Mouse (Mus musculus) ES-Bruce4 (cell line): ENCODE results near the gene Fgfr4. TPM values are rescaled to one million over a fixed set of nuclear protein-coding genes. Genes with fewer than 3 reads are reported as not detected.
A peak's percentile ranks its signal among the peaks of the same experiment; 100 is the strongest.
"Not testable (repeated sequence)": the region's sequence is repeated elsewhere in the genome, so short reads cannot be mapped to it uniquely, and the experiment has no call there.

Experiments
- H3K27ac ChIP-seq: 2 replicates; pipeline ENCODE4 v1.5.1; 2012; ENCODE audit warnings: low read length, inconsistent platforms; ENCODE audit not compliant: insufficient read depth
- H3K27me3 ChIP-seq: 2 replicates; pipeline ENCODE4 v1.6.1; 2012; ENCODE audit warnings: mild to moderate bottlenecking, low read length, inconsistent platforms; ENCODE audit not compliant: control insufficient read depth, poor library complexity, insufficient read depth, severe bottlenecking
- H3K36me3 ChIP-seq: 2 replicates; pipeline ENCODE4 v1.6.1; 2012; ENCODE audit warnings: inconsistent platforms, mild to moderate bottlenecking, low read length, moderate library complexity; ENCODE audit not compliant: control insufficient read depth, poor library complexity, insufficient read depth, severe bottlenecking
- H3K4me1 ChIP-seq: one replicate; pipeline ENCODE4 v1.8.1; 2011; ENCODE audit warnings: low read length; ENCODE audit not compliant: control insufficient read depth, insufficient read depth
- H3K4me3 ChIP-seq: 2 replicates; pipeline ENCODE4 v1.5.1; 2011; ENCODE audit warnings: low read depth, mild to moderate bottlenecking, low read length
- H3K9ac ChIP-seq: 2 replicates; pipeline ENCODE4 v1.6.1; 2012; ENCODE audit warnings: low read depth, mild to moderate bottlenecking, inconsistent platforms; ENCODE audit not compliant: poor library complexity, severe bottlenecking
- H3K9me3 ChIP-seq: replicated peaks from 2 replicates; pipeline ENCODE4 v1.6.1; 2012; ENCODE audit warnings: mild to moderate bottlenecking, low read length, inconsistent platforms; ENCODE audit not compliant: control insufficient read depth, poor library complexity, insufficient read depth, severe bottlenecking
- CTCF ChIP-seq: IDR thresholded peaks from one replicate; pipeline ENCODE4 v1.8.1; 2011; ENCODE audit warnings: low read depth, low read length
- EP300 ChIP-seq: IDR thresholded peaks from 2 replicates; pipeline ENCODE4 v1.6.1; 2011; ENCODE audit warnings: low read depth, low read length; ENCODE audit not compliant: insufficient read depth
- POLR2A ChIP-seq: IDR thresholded peaks from one replicate; pipeline ENCODE4 v1.8.1; 2011; ENCODE audit warnings: low read length; ENCODE audit not compliant: insufficient read depth
- polyA plus RNA-seq: library from polyadenylated mRNA; stranded (reverse); fragments of >200 nt; gene quantifications from 2 replicates; pipeline ENCODE4 v1.2.4, GENCODE M21; 2011; ENCODE audit warnings: low read depth; ENCODE audit not compliant: missing spikeins, insufficient read depth, insufficient read length

The Fgfr4 gene
- polyA plus RNA-seq, 1 experiment: 1.0 TPM

DNA sequence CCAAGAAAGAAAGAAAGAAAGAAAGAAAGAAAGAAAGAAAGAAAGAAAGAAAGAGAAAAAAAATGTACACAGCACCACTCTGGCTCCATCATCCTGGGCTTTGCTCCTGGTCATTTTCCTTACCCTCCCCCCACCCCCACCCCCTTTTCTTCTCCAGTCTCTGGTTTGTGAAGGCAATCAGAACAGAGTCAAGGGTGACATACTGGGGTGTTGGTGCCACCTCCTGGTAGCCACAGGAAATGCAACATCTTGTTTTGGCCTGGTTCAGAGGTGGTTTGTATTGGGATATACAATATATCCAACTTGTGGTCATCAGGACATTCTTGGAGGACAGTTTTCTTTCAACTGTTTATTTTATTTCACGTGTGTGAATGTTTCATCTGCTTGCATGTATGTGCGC, 26.1 kb downstream of the Fgfr4 start:
- Histone ChIP-seq H3K27me3 (no peaks in the 10 kb centered on the region), H3K27ac (no peak overlapping the region), H3K36me3 (no peaks in the 10 kb centered on the region), H3K9ac (peak overlapping the region; percentile 20; the same call in 1 of the 2 replicates), H3K4me3 (no peak overlapping the region), H3K4me1 (peaks cover 2% of the 10 kb centered on the region), H3K9me3 (no peaks in the 10 kb centered on the region)
- TF ChIP-seq CTCF: peak; percentile 46
- TF ChIP-seq EP300: no peak

DNA sequence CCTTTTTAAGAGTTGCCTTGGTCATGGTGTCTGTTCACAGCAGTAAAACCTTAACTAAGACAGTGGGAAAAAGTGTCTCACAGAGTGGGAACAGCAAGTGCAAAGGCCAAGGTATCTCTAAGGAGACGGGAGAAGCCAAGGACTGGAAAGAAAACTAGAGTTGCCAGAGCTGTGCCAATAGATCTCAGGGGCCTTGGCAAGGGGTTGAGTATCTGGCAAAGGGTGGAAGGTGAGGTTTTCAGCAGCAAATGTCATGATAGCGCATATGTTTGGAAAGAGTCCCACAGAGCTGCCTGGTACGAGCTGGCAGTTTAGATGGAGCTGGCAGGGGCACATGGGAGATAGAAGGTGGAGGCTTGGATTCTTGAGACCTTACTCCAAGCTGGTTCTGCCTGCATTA, 27.2 kb downstream of the Fgfr4 start:
- H3K4me1 ChIP-seq: peaks cover 2% of the 10 kb centered on the region
- no peak overlapping the region for H3K4me3 ChIP-seq
- H3K9ac ChIP-seq: no peak overlapping the region
- H3K9me3 ChIP-seq: no peaks in the 10 kb centered on the region
- no peak for TF ChIP-seq EP300
- no peak for TF ChIP-seq POLR2A
- no peak for TF ChIP-seq CTCF
- no peaks in the 10 kb centered on the region for H3K27me3 ChIP-seq
- H3K27ac ChIP-seq: no peak overlapping the region
- no peaks in the 10 kb centered on the region for H3K36me3 ChIP-seq

- H3K36me3 ChIP-seq: no peaks in the 10 kb centered on the region
- peak overlapping the region; percentile 83 for H3K4me3 ChIP-seq
- H3K9ac ChIP-seq: peak overlapping the region; percentile 49
- TF ChIP-seq EP300 (no peak), CTCF (no peak), POLR2A (no peak)
- H3K27ac ChIP-seq: peak overlapping the region; percentile 86
- no peaks in the 10 kb centered on the region for H3K9me3 ChIP-seq
- peaks cover 2% of the 10 kb centered on the region for H3K4me1 ChIP-seq
- H3K27me3 ChIP-seq: no peaks in the 10 kb centered on the region
These were observed 29.3 kb downstream of the Fgfr4 start for GRCm38 (mm10) chr13:55181786-55182172.

DNA sequence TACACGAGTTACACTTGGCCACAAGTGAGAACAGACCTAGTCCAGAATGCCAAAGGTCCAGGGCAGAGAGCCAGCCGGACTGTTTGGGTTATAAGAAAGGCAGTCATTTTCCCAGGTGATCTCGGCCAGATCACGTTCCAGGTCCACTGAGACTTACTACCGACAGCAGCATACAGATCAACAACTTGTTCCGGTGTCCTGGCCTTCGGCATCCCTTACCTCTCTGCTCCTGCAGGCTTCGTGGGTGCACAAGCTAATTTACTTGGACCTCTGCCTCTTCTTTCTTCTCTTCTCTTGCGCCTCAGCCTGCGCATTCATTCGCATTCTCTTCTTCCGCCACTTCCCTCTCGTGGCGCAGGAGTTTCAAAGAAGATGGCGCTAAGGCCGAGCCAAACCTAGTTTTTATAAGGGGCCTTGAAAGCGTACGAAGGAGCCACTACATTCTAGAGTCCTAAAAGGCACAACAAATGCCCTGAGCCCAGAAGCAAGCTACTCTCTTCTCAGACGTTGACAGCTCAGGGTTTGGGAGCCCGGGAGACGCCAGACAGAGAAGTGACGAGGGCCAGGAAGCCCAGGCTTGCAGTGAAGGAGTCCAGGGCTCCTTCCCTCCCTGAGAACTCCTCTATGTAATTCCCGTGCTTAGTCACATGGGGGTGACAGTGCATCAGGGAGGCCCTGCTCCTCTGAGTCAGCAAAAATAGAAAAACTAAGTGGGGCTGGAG, 29.9 kb downstream of the Fgfr4 start:
- H3K9ac ChIP-seq: peak overlapping the region; percentile 49
- H3K36me3 ChIP-seq: no peaks in the 10 kb centered on the region
- peaks cover 2% of the 10 kb centered on the region for H3K4me1 ChIP-seq
- TF ChIP-seq CTCF (peak; percentile 77), POLR2A (no peak), EP300 (peak; percentile 61; the same call in 1 of the 2 replicates)
- H3K27ac ChIP-seq: peak overlapping the region; percentile 86
- peak overlapping the region; percentile 83 for H3K4me3 ChIP-seq
- H3K9me3 ChIP-seq: no peaks in the 10 kb centered on the region
- H3K27me3 ChIP-seq: no peaks in the 10 kb centered on the region

- Histone ChIP-seq H3K9ac (no peak overlapping the region), H3K27ac (no peak overlapping the region), H3K36me3 (no peaks in the 10 kb centered on the region), H3K4me3 (no peak overlapping the region), H3K27me3 (no peaks in the 10 kb centered on the region), H3K9me3 (no peaks in the 10 kb centered on the region), H3K4me1 (no peaks in the 10 kb centered on the region)
- TF ChIP-seq EP300 (no peak), CTCF (no peak), POLR2A (no peak)
These were observed 30.9 kb downstream of the Fgfr4 start for GRCm38 (mm10) chr13:55183382-55183781.

DNA sequence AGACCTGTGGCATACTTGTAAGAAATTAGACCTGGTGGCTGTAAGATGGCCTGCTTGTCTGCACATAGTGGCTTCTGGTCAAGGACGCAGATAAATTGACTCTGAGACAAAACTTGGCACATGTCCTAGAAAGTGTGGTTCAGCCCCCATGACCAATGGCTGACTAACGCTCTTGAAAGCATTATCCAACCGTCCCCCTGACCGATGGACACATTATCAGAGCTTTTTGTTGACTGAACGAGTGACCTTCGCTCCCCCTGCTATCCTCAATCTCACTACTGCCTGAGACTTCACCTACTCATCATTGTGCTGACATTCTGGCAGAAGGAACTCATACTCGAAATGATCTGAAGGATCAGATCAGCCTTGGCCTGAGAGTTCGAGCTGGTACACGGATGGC, 34.6 kb downstream of the Fgfr4 start:
- H3K4me3 ChIP-seq, H3K27ac ChIP-seq, H3K27me3 ChIP-seq, H3K9ac ChIP-seq, H3K9me3 ChIP-seq, H3K36me3 ChIP-seq, H3K4me1 ChIP-seq: not testable (repeated sequence)
